Mouse (Mus musculus) left cerebral cortex, postnatal 4 days (tissue): Measurements from ENCODE around the gene Sgo2b. TPM values are rescaled to one million over a fixed set of nuclear protein-coding genes. Genes with fewer than 3 reads are reported as not detected.
"Not testable (repeated sequence)": the region's sequence is repeated elsewhere in the genome, so short reads cannot be mapped to it uniquely, and the experiment has no call there.

Source experiments
- DNase-seq: peaks from one replicate; pipeline ENCODE4 v3.0.0-alpha.2; 2022
- intact Hi-C: fragments of 180-260 bp; cut with DNase I; formaldehyde crosslinking; loops from one replicate; pipeline ENCODE4 v1.15.1; 2025
- total RNA-seq, 2 experiments: library from RNA; stranded (reverse); gene quantifications; 2 replicates each; pipeline ENCODE4 v1.2.3; 2021

The Sgo2b gene
- not detected for total RNA-seq

- DNase-seq = peak; percentile 3
- intact Hi-C loops = no loop called here
Measured at GRCm38 (mm10) chr8:63951626-63952377, at the start of gene Sgo2b. TSS of gene Sgo2b (minus strand) at chr8:63952248.

- intact Hi-C loops, DNase-seq: not testable (repeated sequence)
Measured at GRCm38 (mm10) chr8:63970612-63971391, 18.8 kb upstream of the Sgo2b start.

GRCm38 (mm10) chr8:63961032-63961785 is 9.2 kb upstream of the Sgo2b start:
- intact Hi-C loops = no loop called here

GRCm38 (mm10) chr8:63953802-63954201 is 1.8 kb upstream of the Sgo2b start:
- intact Hi-C loops = not testable (repeated sequence)

More at GRCm38 (mm10) chr8:63961032-63961785, 9.2 kb upstream of the Sgo2b start:
- no peak for DNase-seq

GRCm38 (mm10) chr8:63933171-63933570 is 18.9 kb downstream of the Sgo2b start:
- intact Hi-C loops = no loop called here
- no peak for DNase-seq

More at GRCm38 (mm10) chr8:63953802-63954201, 1.8 kb upstream of the Sgo2b start:
- not testable (repeated sequence) for DNase-seq

- intact Hi-C loops = no loop called here
- no peak for DNase-seq
Measured at GRCm38 (mm10) chr8:63929301-63930097, 22.5 kb downstream of the Sgo2b start.

GRCm38 (mm10) chr8:63921257-63921960 is 30.6 kb downstream of the Sgo2b start:
- no peak for DNase-seq
- intact Hi-C loops = no loop called here

GRCm38 (mm10) chr8:63895096-63895495 is 57.0 kb downstream of the Sgo2b start:
- intact Hi-C loops = no loop called here

GRCm38 (mm10) chr8:63878353-63878752 is 73.7 kb downstream of the Sgo2b start:
- no peak for DNase-seq
- intact Hi-C loops = loop anchor here (5.0 to 10.0 kb wide), 2 partner anchors 924 to 1796 kb away; partner anchors contain the start of gene Spock3

More at GRCm38 (mm10) chr8:63895096-63895495, 57.0 kb downstream of the Sgo2b start:
- no peak for DNase-seq

GRCm38 (mm10) chr8:63877393-63877792 is 74.7 kb downstream of the Sgo2b start:
- intact Hi-C loops = loop anchor here (5.0 to 10.0 kb wide), 2 partner anchors 923 to 1795 kb away; partner anchors contain the start of gene Spock3
- peak; percentile 68 for DNase-seq

- no peak for DNase-seq
- intact Hi-C loops = loop anchor here (5.0 to 10.0 kb wide), 2 partner anchors 922 to 1795 kb away; partner anchors contain the start of gene Spock3
Measured at GRCm38 (mm10) chr8:63876949-63877348, 75.1 kb downstream of the Sgo2b start.
